Mouse (Mus musculus) adrenal gland, postnatal 25 days (tissue): Measurements from ENCODE around the gene Dpp8. TPM values are rescaled to one million over a fixed set of nuclear protein-coding genes. Genes with fewer than 3 reads are reported as not detected.

Experiments used
- total RNA-seq: library from RNA; stranded (reverse); gene quantifications from 2 replicates; pipeline ENCODE4 v1.2.3, GENCODE M21; 2021

Gene Dpp8
- total RNA-seq, 1 experiment from 2014 or later, result 97.9 TPM

Other genes with a start within 250 kb of the Dpp8 start
- gene Dennd4a, start 221.1 kb upstream of the Dpp8 start, total RNA-seq, result 21.5 and 26.7 TPM in 2 replicates
- gene Slc24a1, start 80.8 kb upstream of the Dpp8 start, total RNA-seq, result not detected in 2 replicates
- 29.8 and 33.7 TPM in 2 replicates for gene Ints14, start 71.5 kb upstream of the Dpp8 start, total RNA-seq
- 290 and 361 TPM in 2 replicates for gene Hacd3, start 10.7 kb upstream of the Dpp8 start, total RNA-seq
- gene Igdcc4, start 69.1 kb downstream of the Dpp8 start, total RNA-seq, result 31.7 and 42.0 TPM in 2 replicates
- gene Igdcc3, start 108.8 kb downstream of the Dpp8 start, total RNA-seq, result 1.2 and 1.3 TPM in 2 replicates
- 26.8 and 26.9 TPM in 2 replicates for gene Parp16, start 162.9 kb downstream of the Dpp8 start, total RNA-seq
- gene Cilp, start 232.8 kb downstream of the Dpp8 start, total RNA-seq, result 4.0 and 4.3 TPM in 2 replicates